Mouse (Mus musculus) inflammation-experienced regulatory T-cells, adult 6 months (primary cell): Measurements from ENCODE around the gene 1110008L16Rik. TPM values are rescaled to one million over a fixed set of nuclear protein-coding genes. Genes with fewer than 3 reads are reported as not detected.
A peak's percentile ranks its signal among the peaks of the same experiment; 100 is the strongest.
"Not testable (repeated sequence)": the region's sequence is repeated elsewhere in the genome, so short reads cannot be mapped to it uniquely, and the experiment has no call there.

Source experiments
- ATAC-seq: one replicate; pipeline ENCODE4 v1.8.0; 2017
- polyA plus RNA-seq, 3 experiments: library from polyadenylated mRNA; unstranded; fragments of 100-300 nt; shearing (Covaris generic); gene quantifications; one replicate each; pipeline ENCODE4 v1.2.1; 2017

1110008L16Rik gene
- polyA plus RNA-seq, 3 experiments from 2014 or later = 6.1 to 10.2 (median 9.4) TPM

DNA sequence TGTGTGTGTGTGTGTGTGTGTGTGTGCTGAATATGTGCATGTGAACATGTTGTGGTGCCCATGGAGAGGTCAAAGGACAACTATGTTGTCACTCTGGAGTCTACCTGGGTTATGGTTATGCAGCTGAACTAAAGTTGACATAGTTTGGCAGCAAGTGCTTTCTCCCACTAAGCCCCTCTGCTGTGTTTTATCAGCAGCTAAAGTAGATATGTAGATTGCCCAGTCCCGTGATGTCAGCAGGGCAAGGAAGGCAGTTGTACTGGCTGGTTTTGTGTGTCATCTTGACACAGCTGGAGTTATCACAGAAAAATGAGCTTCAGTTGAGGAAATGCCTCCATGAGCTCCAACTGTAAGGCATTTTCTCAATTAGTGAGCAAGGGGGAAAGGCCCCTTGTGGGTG is 43.7 kb downstream of the 1110008L16Rik start:
- not testable (repeated sequence) for ATAC-seq

- no peak for ATAC-seq
Observed at GRCm38 (mm10) chr12:55343998-55344397, 44.6 kb downstream of the 1110008L16Rik start.

- ATAC-seq = no peak
Observed at GRCm38 (mm10) chr12:55344583-55344982, 45.2 kb downstream of the 1110008L16Rik start.

DNA sequence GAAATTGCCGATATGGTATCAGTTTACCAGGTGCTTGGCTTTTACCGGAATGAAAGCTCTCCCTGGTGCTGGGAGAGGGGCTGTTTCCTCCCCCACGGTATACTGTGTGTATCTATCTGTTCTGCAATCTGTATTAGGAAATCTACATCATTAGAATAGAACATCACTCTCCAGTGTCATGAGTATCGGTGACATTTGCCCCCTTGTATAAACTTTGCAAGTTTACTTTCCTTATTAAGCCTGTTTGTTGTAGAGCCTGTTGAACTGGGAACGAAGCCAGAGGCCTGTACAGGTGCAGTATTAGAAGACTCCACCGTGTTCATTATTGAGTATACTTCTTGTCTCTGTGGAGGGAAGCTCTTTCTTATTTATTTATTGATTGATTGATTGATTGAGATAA is 54.0 kb downstream of the 1110008L16Rik start:
- no peak for ATAC-seq

DNA sequence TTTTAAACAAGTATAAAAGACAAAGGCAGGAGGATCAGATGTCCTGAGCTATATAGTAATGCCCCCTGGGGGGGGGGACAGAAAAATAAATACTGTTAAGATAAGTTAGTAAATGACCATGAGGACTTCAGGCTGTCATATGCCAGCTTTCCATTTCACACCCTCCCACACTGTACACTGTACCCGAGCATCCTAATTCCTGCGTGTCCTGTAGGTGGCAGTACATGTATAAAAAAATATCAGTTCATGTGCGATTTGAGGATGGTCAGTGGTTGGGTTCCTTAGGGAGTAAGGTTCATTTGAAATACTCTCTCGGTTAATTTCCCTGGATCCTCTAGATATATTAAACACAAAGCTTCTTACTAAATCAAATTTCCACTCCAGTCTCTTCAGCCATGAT is 55.5 kb downstream of the 1110008L16Rik start:
- ATAC-seq = peak; percentile 77

- no peak for ATAC-seq
Observed at GRCm38 (mm10) chr12:55357303-55357702, 57.9 kb downstream of the 1110008L16Rik start.

DNA sequence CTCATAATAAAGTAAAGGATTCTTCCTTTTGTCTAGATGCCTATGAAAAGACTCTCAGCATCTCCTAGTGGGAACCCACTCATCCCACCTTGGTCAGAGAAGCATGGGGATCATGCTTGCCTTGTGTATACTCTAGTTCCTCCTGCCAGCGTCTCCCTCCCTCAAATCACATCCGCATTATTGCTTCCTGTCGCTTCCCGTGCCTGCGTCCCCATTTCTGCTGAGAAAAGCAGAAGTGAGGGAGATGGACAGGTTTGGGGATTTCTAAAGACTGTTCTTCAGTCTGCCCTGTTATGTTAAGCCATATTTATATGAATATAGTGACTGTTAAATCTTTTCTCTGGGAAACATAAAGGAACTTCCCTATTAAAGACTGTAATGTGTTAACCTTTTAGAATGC is 61.6 kb downstream of the 1110008L16Rik start:
- ATAC-seq = no peak

DNA sequence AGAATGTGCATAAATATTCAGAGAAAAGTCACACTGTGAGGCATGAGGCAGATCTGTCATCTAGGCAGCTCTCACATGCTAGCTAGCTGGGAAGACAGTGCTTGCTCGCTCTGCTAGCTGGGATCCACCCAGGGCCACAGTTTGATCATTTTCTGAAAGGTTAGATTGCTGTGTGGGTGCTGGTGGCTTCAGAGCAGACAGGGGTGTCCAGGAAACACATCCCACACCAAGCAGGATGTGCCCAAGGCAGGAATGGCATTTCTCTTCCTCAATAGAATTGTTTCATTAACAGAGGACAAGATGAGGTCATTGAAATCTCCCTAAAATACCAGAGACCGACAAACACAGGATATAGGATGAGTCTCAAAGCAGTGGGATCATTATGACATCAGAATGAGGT is 65.7 kb downstream of the 1110008L16Rik start:
- ATAC-seq = no peak

GRCm38 (mm10) chr12:55372424-55373055 is 73.2 kb downstream of the 1110008L16Rik start:
- ATAC-seq = peak; percentile 52

DNA sequence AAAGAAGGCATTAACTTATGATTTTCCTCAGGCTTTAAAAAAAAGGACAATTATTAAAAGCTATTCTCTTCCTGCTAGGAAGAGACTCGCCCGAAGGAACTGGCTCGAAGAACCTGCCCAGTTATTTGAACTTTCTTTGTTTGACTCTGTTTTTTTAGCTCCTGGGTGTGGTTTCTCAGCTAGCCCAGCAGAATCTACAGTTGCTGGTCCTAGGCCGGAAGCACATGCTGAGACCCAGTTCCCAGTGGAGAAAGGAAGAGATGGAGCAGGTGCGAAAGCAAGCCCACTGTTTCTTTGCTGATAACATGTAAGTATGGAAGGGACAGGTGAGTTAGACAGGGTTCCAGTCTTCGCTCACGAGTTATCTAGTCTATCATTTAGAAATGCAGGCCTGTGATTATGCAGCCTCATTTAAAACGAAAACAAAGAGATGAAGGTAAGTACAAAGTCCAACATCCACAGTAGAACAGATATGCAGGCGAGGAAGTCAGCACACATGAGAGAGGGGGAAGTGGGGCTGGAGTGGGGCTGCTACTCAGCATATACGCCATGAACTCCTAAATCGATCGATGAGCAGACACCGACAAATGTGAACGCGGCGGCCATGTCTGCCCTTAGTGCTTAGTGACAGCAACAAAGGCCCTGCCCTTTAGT is 77.7 kb downstream of the 1110008L16Rik start:
- ATAC-seq = no peak

DNA sequence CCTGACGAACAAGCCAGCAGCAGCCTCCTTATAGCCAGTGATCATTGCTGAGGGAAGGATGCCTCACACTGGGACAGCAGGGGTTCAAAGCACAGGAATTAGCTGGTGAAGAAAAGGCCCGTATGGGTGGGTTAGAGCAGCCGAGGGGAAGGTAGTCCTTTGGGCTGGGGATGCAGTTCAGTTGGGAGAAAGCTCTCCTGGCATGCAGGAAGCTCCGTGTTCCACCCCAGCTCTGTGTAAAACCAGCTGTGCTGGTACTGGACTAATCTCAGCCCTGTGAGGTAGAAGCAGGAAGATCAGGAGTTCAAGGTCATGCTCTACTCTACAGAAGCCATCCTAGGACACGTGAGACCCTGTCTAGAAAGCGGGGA is 78.2 kb downstream of the 1110008L16Rik start:
- ATAC-seq = no peak

GRCm38 (mm10) chr12:55384023-55384749 is 84.8 kb downstream of the 1110008L16Rik start, which contains the start of gene Psma6:
Gene Psma6, plus strand, starts transcription at chr12:55384222.
- no peak for ATAC-seq

- ATAC-seq = no peak
Observed at GRCm38 (mm10) chr12:55384826-55385225, 85.4 kb downstream of the 1110008L16Rik start.

- ATAC-seq = no peak
Observed at GRCm38 (mm10) chr12:55385931-55386330, 86.6 kb downstream of the 1110008L16Rik start.

DNA sequence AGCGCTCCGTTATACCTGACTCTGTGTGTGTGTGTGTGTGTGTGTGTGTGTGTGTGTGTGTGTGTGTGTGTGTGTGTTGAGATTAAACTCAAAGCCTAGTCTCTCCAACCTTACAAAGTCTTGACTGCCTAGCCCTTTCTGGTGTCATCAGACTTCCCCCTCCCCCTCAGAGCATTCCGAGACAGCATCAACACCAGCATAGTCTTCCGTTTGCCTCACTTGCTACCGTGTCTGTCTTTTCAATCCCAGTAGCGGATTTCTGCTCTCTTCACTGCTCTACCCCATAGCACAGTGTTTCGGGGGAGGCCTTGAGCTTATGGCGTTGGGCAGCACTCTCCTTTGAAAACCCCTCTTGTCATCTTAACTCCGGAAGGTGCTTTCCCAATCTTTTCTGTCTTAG is 87.1 kb downstream of the 1110008L16Rik start:
- ATAC-seq = peak; percentile 15

GRCm38 (mm10) chr12:55387083-55387787 is 87.9 kb downstream of the 1110008L16Rik start:
- ATAC-seq = no peak

GRCm38 (mm10) chr12:55387788-55388465 is 88.5 kb downstream of the 1110008L16Rik start:
- no peak for ATAC-seq

GRCm38 (mm10) chr12:55388478-55388877 is 89.1 kb downstream of the 1110008L16Rik start:
- ATAC-seq = peak; percentile 30

GRCm38 (mm10) chr12:55389132-55390081 is 90.0 kb downstream of the 1110008L16Rik start:
- ATAC-seq = peak; percentile 60

DNA sequence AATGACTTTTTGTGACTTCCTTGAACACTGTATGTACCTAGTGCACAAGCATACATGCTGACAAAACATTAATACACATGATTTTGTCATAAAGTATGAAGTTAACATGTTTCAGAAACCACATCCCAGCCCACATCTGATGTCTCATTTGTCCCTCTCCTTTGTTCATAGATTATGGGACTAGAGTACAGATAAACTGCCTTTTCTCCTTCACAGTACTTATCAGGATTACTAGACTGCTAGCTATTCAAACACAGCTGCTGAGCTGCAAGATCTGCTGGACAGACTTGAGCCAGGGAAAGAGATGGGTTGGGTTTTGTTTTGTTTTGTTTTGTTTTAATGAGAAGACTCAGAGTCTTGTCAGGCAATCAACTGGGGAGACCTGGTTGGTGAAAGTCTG is 92.7 kb downstream of the 1110008L16Rik start:
- ATAC-seq = no peak
